Mouse (Mus musculus): Measurements from ENCODE around the gene 1700029F12Rik. TPM values are rescaled to one million over a fixed set of nuclear protein-coding genes. Genes with fewer than 3 reads are reported as not detected.
"Not testable (repeated sequence)": the region's sequence is repeated elsewhere in the genome, so short reads cannot be mapped to it uniquely, and the experiment has no call there.

1700029F12Rik gene
- total RNA-seq (2015) (not detected in 2 replicates), total RNA-seq (2017) (not detected in 2 replicates)

DNA sequence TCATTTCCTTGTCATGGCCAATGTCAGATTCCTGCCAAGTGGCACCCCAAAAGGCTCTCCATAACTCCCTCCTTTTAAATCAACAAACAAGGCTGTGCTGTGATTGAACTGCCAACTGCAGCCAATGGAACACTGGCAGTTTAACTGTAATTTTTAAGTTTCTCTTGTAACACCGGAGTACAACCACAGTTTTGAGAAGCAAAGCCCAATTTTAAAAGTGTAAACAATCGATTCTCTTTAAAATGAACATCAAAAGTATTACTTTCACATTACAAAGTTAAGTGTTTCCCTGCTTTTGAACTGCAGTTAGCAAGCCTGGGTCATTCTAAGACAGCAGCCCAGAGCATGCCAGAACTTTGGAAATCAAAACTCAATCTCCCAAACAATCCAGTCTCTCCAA lies at the start of gene 1700029F12Rik:
1700029F12Rik (minus strand) TSS at position 101 of the 400 bp plus-strand sequence.
- ATAC-seq (replicated peaks; ENCODE audit: poor library complexity): no peak

- no peak for ATAC-seq (replicated peaks; ENCODE audit: poor library complexity)
Observed at GRCm38 (mm10) chr13:97082432-97082831, 48.3 kb upstream of the 1700029F12Rik start.

- no peak for ATAC-seq (replicated peaks; ENCODE audit: poor library complexity)
Observed at GRCm38 (mm10) chr13:97080615-97081014, 46.5 kb upstream of the 1700029F12Rik start.

DNA sequence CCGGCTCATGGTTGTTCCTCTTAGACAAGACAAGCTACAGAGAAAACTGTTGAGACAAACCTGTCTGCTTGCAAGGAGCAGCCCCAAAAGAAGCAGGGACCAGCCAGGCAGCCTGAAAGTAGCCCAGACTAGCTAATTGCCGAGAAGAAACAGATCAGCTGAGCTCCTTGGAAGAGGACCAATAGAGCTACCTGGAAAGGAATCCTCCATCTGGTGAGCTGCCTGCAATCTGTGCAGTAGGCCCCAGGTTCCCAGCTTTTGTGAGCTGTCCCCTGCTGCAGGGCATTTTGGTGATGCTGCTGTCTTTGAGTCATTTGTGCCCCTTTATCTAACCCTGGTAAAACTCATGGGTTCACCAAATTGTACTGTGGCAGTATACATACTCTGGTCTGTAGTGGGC lies 46.0 kb upstream of the 1700029F12Rik start:
- no peak for ATAC-seq (replicated peaks; ENCODE audit: poor library complexity)

GRCm38 (mm10) chr13:97077556-97077955 lies 43.4 kb upstream of the 1700029F12Rik start:
- no peak for ATAC-seq (replicated peaks; ENCODE audit: poor library complexity)

GRCm38 (mm10) chr13:97073497-97073896 lies 39.3 kb upstream of the 1700029F12Rik start:
- ATAC-seq (replicated peaks; ENCODE audit: poor library complexity): no peak

DNA sequence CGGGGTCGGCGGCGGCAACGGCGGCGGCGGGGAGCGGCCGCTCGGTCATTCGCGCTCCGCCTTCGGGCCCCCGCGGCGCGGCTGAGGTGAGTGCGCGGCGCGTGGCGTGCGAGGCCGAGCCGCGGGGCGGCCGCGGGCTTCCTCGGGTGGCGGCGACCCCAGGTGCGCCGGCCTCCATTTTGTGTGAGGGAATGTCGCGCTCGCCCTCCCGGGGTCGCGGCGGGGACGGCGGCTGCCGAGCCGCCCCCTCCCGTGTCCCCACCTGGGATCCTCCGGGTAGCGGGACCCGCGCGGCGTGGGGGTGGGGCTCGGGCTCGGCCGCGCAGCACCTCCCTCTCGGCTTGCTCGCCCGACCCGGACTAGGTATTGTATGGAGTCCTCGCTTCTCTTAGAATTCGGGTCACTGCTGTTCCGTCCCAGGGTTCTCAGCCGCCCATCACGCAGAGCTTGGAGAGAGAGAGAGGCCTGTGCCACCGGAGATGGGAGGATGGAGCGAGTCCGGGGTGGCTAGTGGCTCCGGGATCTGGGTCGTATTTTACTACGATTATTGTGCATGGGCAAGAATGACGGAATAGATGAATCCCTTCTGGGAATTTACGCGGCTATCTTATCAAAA lies 37.6 kb upstream of the 1700029F12Rik start:
- ATAC-seq (replicated peaks; ENCODE audit: poor library complexity): peak; percentile 47

- no peak for ATAC-seq (replicated peaks; ENCODE audit: poor library complexity)
Observed at GRCm38 (mm10) chr13:97070931-97071625, 36.9 kb upstream of the 1700029F12Rik start.

GRCm38 (mm10) chr13:97068151-97068550 lies 34.0 kb upstream of the 1700029F12Rik start:
- ATAC-seq (replicated peaks; ENCODE audit: poor library complexity): no peak

- ATAC-seq (replicated peaks; ENCODE audit: poor library complexity): no peak
Observed at GRCm38 (mm10) chr13:97067691-97068090, 33.5 kb upstream of the 1700029F12Rik start.

GRCm38 (mm10) chr13:97066649-97067550 lies 32.7 kb upstream of the 1700029F12Rik start, which contains the start of gene Fam169a:
Gene Fam169a (plus strand): TSS chr13:97067286.
- ATAC-seq (replicated peaks; ENCODE audit: poor library complexity): peak; percentile 92

- not testable (repeated sequence) for ATAC-seq (replicated peaks; ENCODE audit: poor library complexity)
Observed at GRCm38 (mm10) chr13:97064844-97065621, 30.9 kb upstream of the 1700029F12Rik start.

GRCm38 (mm10) chr13:97064413-97064812 lies 30.3 kb upstream of the 1700029F12Rik start:
- ATAC-seq (replicated peaks; ENCODE audit: poor library complexity): peak; percentile 30

DNA sequence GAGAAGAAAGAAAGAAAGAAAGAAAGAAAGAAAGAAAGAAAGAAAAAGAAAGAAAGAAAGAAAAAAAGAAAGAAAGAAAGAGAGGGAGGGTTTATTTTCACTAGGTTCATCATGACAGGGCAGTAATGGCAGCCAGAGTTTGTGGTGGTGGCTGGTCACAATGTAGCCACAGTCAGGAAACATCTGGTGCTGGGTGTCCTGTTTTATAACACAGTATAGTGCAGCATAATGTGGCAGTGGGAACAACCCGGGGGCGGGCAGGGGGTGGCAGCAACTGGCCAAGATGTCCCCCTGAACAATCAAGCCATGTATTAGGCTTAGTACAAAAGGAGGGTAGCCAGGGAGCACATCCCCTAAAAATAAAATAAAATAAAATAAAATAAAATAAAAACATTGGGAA lies 29.3 kb upstream of the 1700029F12Rik start:
- ATAC-seq (replicated peaks; ENCODE audit: poor library complexity): peak; percentile 47; the same call in 1 of the 2 replicates

DNA sequence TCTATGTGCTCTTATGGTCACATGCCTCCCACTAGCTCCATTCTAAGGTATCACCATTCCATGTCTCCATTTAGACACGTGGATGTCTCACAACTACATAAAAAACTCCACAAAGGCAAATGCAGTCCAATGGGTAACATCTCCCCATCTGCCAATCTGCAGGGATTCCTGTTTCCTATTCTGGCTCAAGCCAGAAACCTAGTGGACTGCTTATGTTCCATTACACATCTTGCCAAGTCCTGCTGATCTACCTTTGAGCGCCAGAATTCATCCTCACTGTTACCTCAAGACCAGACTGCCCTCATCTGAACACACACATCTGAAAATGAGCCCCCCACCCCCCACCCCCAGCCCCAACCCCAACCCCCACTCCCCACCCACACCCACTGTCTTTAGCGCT lies 28.0 kb upstream of the 1700029F12Rik start:
- no peak for ATAC-seq (replicated peaks; ENCODE audit: poor library complexity)

- ATAC-seq (replicated peaks; ENCODE audit: poor library complexity): no peak
Observed at GRCm38 (mm10) chr13:97060331-97060730, 26.2 kb upstream of the 1700029F12Rik start.

DNA sequence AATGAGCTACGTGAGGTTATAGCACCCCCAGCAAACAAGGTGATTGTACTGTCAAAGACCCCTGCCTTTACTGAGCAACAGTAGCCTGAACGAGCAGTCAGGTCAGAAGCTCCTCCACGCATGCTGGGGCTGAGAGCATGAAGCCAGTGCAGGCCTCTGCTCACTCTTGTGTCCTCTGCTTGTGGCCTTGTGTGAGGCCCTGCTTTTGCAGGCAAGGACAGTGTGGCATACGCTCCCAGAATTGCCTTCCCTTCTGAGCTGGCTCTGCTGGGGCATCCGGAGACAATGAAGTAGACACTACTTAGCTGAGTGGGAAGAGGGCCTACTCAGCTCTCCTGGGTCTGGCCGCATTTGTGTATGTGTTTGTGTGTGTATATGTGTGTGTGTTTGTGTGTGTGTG lies 25.6 kb upstream of the 1700029F12Rik start:
- no peak for ATAC-seq (replicated peaks; ENCODE audit: poor library complexity)

DNA sequence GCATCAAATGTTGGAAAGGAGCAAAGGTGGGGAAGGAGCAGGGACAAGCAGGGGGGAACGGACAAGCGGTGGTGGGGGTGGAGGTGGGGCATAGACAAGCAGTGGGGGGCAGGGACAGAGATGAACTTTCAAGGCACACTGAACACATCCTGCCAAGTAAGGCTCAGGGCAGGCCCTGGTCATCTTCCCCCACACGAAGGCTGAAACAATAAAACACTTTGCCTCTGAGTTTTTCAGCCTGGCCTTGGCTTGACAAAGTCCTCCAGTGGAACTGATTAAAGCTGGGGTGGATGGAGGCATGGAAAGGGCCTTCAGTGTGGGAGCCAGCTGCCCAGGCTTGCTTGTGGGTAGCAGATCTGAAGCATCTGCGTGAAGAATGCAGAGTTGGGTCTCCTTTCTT lies 23.7 kb upstream of the 1700029F12Rik start:
- ATAC-seq (replicated peaks; ENCODE audit: poor library complexity): no peak

DNA sequence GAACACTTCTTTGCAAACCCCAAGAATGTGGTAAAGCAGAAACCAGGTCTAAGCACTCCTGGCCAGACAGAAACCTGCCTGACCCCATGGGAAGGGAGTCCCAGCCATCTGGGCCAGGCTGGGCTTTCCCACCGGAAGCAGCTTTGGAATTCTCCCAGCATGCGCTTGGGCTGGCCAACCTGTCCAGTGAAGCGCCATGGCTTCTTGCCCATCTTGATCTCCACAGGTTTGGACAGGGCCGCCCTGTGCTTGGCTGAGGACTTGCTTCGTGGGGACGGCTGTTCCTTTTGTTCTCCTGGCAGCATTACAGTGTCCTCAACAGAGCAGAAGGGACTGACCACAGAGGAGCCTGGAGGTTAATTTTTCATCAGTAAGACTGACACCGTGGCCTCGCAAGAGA lies 19.7 kb upstream of the 1700029F12Rik start:
- no peak for ATAC-seq (replicated peaks; ENCODE audit: poor library complexity)

DNA sequence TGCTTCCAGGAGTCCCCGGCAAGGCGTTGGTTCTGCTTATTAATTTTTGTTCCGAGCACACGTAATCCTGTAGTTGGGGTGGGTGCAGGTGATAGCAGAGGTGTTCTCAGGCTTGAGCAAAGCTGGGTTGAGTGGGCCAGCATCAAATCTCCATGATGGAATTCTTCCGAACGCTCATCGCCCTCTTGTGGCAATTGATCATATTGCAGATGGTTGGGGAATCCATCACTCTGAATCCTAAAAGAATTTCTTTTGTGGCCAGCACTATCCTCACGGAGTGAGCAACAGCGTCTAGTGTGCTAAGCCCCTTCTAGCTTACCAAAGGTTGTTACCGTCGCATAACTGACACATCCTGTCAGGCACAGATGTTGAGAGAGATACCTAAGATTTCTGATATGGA lies 18.5 kb upstream of the 1700029F12Rik start:
- ATAC-seq (replicated peaks; ENCODE audit: poor library complexity): peak; percentile 81

DNA sequence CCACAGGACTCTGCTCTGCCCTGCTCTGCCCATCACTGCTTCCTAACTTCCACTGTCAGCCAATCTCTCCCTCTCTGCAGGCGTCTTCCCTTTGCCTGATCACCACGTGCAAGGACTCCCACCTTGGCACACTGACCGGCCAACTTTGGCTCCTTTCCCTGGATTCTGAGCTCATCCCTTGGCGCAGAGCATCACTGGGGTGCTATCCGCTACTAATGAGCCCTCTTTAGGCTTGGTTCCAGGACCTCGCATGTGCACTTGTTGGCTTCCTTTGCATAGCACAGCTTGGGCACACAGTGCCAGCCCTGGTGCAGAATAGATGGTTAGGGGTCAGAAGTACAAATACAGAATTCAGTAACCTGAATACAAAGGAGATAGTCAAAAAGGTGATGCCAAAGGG lies 17.0 kb upstream of the 1700029F12Rik start:
- no peak for ATAC-seq (replicated peaks; ENCODE audit: poor library complexity)

All from megakaryocyte progenitor cell, adult 5-6 weeks (primary cell).